Mouse (Mus musculus) brain, adult 2 months (tissue): ENCODE results near the gene Cyp2c65.
"Not testable (repeated sequence)": the region's sequence is repeated elsewhere in the genome, so short reads cannot be mapped to it uniquely, and the experiment has no call there.

Experiments
- DNase-seq: peaks from one replicate; pipeline ENCODE4 v3.0.0; 2011; ENCODE audit warnings: low read depth, low spot score

Gene Cyp2c65

GRCm38 (mm10) chr19:39060719-39061118 lies at the start of gene Cyp2c65:
Gene Cyp2c65, plus strand, starts transcription at chr19:39061015.
- DNase-seq = no peak

GRCm38 (mm10) chr19:39057928-39058327 lies 2.9 kb upstream of the Cyp2c65 start:
- no peak for DNase-seq

GRCm38 (mm10) chr19:39098779-39099178 lies 38.0 kb downstream of the Cyp2c65 start:
- not testable (repeated sequence) for DNase-seq

- DNase-seq = no peak
Measured at GRCm38 (mm10) chr19:39113644-39114043, 52.8 kb downstream of the Cyp2c65 start, which contains the start of gene Cyp2c66. Gene Cyp2c66, plus strand, starts transcription at chr19:39113898.
